Mouse (Mus musculus) heart, embryonic 16.5 days (tissue): ENCODE measurements around the gene Rnf44. TPM values are rescaled to one million over a fixed set of nuclear protein-coding genes. Genes with fewer than 3 reads are reported as not detected.

Experiments used
- ATAC-seq: fragments of 200-750 bp; cut with Nextera tagmentation; replicated peaks from 2 replicates; pipeline ENCODE4 v1.8.0; 2017; ENCODE audit warnings: moderate number of reproducible peaks; ENCODE audit not compliant: insufficient read depth, low FRiP score; ENCODE audit errors: extremely low read depth
- H3K27ac ChIP-seq: fragments of 300-500 bp; sonication (generic); 2 replicates; pipeline ENCODE4 v1.5.1; 2014; ENCODE audit warnings: mild to moderate bottlenecking, low read length, control low read depth, moderate library complexity
- H3K27me3 ChIP-seq: fragments of 300-500 bp; sonication (generic); 2 replicates; pipeline ENCODE4 v1.6.1; 2014; ENCODE audit warnings: low read length, mixed read lengths; ENCODE audit not compliant: control insufficient read depth, insufficient read depth
- H3K36me3 ChIP-seq: fragments of 300-500 bp; sonication (generic); 2 replicates; pipeline ENCODE4 v1.6.1; 2014; ENCODE audit not compliant: control insufficient read depth, insufficient read depth
- H3K4me1 ChIP-seq: fragments of 300-500 bp; sonication (generic); 2 replicates; pipeline ENCODE4 v1.6.1; 2014; ENCODE audit warnings: low read length, mixed read lengths; ENCODE audit not compliant: control insufficient read depth, insufficient read depth
- H3K4me2 ChIP-seq: fragments of 300-500 bp; sonication (generic); 2 replicates; pipeline ENCODE4 v1.6.1; 2014; ENCODE audit warnings: low read depth, mild to moderate bottlenecking, control low read depth, low read length
- H3K4me3 ChIP-seq: fragments of 300-500 bp; sonication (generic); 2 replicates; pipeline ENCODE4 v1.5.1; 2014; ENCODE audit warnings: mild to moderate bottlenecking, control low read depth, low read length
- H3K9ac ChIP-seq: fragments of 300-500 bp; sonication (generic); 2 replicates; pipeline ENCODE4 v1.6.1; 2014; ENCODE audit warnings: low read length, control low read depth
- H3K9me3 ChIP-seq: fragments of 300-500 bp; sonication (generic); replicated peaks from 2 replicates; pipeline ENCODE4 v1.6.1; 2016; ENCODE audit warnings: low read length; ENCODE audit not compliant: control insufficient read depth
- WGBS: fragments of 180-500 bp; shearing (Covaris S2); extraction: QIAGEN DNeasy Blood & Tissue Kit; methylation state at CpG from one replicate; pipeline ENCODE4 v1.1.7; 2014; 5-methylcytosine and 5-hydroxymethylcytosine counted together
- polyA plus RNA-seq: library from polyadenylated mRNA; unstranded; fragments of >200 nt; fragmentation: Nextera tagmentation; extraction: Ambion mirVana; gene quantifications from 2 replicates; pipeline ENCODE4 v1.2.1, GENCODE M21; 2015

Gene Rnf44
- polyA plus RNA-seq, 1 experiment from 2014 or later, result 42.7 TPM

DNA sequence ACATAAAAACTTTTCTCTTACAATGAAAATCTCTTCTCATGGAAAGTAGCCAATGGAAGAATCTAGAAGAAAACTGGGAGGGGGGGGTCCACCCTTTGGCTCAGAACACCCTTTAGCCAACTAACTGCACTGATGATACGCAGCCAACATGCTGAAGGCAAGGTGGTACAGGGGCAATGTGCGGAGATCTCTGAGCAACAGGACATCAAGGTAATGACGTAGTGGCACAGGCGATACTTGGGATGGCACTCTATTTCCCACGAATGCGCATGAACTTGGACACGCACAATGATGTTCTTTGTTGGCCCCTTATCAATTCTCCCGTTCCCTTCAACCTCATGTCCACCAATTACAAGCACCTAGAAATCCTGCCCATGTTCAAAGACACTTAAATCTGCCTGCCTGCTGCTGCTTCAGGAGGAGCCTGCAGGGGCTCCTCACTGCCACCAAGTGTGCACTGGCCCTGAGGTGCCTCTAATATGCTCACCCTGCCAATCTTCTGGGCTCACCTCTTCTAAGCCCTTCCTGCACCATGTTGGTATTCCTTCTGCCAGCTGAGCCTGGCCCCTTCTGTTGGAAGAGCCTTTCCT lies 3.5 kb downstream of the Rnf44 start:
- ATAC-seq, result no peak
- peak overlapping the region; percentile 15; the same call in 1 of the 2 replicates for H3K9ac ChIP-seq

DNA sequence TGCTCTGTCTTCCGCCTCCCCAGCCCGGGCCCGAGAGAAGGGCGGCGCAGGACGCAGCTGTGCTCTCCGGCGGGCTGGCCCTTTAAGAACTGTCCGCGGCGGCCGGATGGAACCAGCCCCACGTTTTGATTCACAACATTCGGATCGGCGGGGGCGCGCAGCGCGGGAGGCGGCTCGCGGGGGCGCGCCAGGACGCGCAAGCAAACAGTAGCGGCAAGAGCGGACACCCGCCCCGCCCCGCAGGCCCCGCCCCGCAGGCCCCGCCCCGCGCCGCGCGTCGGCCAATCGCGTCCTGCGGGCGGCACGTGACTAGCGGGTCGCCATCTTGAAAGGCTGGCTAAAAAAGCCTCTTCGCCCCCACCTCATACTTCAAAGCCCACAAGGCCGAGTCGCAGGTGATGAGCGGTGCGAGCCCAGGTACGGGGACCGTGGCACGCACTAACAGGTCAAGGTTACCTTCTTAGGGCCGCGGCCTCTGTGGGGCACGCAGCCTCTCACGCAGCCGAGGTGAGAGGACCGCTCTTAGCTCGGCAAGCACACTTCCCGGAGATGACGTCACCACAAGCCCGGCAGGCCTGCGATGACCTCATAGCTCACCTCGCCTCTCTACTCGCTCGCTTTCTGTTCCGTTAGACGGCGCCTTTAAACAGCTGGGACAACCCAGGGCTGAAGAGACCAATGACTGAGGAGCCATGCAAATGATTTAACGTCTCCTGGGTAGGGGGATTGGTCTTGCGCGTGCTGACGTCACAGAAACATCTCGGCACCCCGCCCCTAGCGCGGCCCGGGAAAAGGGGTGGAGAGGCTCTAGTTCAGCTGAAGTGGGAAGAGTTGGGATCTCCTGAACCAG lies 5.9 kb downstream of the Rnf44 start:
- Histone ChIP-seq H3K27me3 (no peaks in the 10 kb centered on the region), H3K9me3 (no peaks in the 10 kb centered on the region), H3K36me3 (peaks cover 10% of the 10 kb centered on the region), H3K4me3 (peak overlapping the region; percentile 72), H3K4me2 (peak overlapping the region; percentile 89), H3K27ac (peak overlapping the region; percentile 100), H3K9ac (peak overlapping the region; percentile 85), H3K4me1 (peaks cover 61% of the 10 kb centered on the region)
- peak; percentile 90 for ATAC-seq
- WGBS, result under 1% methylated on average over 58 of the region's 82 CpGs

More for the DNA sequence above, 3.5 kb downstream of the Rnf44 start:
- Histone ChIP-seq H3K27ac (no peak overlapping the region; the same call in 1 of the 2 replicates), H3K4me2 (no peak overlapping the region), H3K4me1 (peaks cover 51% of the 10 kb centered on the region), H3K4me3 (no peak overlapping the region), H3K27me3 (no peaks in the 10 kb centered on the region), H3K36me3 (no peaks in the 10 kb centered on the region), H3K9me3 (no peaks in the 10 kb centered on the region)
- WGBS, result 90% methylated on average over 8 of the region's 8 CpGs

DNA sequence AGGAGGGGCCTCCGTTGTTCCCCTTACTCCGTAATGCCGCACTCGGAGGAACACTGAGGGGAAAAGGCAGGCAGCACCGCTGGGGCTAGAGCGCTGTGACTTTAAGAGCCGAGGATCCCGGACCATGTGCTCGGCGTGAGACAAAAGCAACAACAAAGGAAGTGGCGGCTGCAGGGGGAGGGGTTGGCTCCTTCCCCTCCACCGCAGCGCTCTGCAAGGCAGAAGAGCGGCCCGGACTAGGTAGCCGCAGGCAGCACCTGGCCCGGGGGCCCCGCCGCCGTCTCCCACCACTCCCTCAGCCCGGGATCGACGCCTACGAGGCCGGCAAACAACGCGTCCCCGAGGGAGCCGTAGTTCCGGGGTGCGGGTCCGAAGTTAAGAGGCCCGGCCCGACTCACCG lies 6.6 kb downstream of the Rnf44 start:
- Histone ChIP-seq H3K9ac (peak overlapping the region; percentile 85), H3K36me3 (peaks cover 17% of the 10 kb centered on the region), H3K27me3 (no peaks in the 10 kb centered on the region), H3K4me1 (peaks cover 54% of the 10 kb centered on the region), H3K27ac (peak overlapping the region; percentile 100), H3K9me3 (no peaks in the 10 kb centered on the region), H3K4me2 (peak overlapping the region; percentile 89), H3K4me3 (peak overlapping the region; percentile 72)
- peak; percentile 66 for ATAC-seq
- WGBS, result under 1% methylated on average over 35 of the region's 35 CpGs

DNA sequence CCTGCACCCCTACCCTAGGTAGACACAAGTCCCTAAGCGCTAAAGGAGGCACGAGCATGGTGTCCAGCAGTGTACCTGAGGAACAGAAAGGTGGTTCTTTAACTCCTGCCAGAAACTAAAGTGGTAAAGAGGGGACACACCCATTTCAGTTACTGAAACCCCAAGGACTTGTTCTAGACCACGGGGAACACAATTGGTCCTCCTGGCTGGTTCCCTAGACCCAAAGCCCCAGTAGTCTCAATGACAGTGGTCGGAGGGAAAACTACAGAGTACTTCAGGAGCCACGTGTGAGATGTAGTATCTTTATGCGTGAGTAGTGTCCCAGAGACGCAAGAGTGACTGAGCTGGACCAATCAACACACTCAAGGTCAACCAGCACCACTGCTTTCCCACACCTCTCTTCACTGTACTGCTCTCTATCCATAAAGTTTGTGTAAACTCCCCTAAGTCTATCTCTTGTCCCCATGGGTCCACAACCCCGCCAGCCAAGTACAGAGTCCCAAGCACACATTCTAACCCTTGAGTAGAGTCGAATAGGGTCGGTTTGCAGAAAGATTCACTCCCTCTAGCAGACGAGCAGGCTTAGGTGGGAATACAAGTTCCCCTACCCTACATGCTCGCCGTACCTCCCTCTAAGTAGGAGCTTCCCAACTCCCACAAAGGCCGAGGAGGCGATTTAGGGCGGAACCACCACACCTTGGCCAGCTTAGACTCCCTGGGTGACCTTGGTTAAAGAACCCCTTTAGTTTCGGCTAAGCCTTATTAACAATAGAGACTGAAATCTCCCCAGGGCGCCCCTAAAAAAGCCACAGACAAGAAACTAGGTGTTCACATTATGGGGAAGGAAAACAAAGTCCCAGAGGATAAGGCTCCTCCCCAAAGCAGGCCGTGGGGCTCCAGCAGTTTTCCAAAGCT lies 7.3 kb downstream of the Rnf44 start:
- Histone ChIP-seq H3K27me3 (no peaks in the 10 kb centered on the region), H3K9me3 (no peaks in the 10 kb centered on the region), H3K4me3 (peak overlapping the region; percentile 72), H3K36me3 (peaks cover 23% of the 10 kb centered on the region), H3K9ac (peak overlapping the region; percentile 85), H3K27ac (peak overlapping the region; percentile 100), H3K4me1 (peaks cover 47% of the 10 kb centered on the region), H3K4me2 (peak overlapping the region; percentile 89)
- WGBS, result 6% methylated on average over 19 of the region's 19 CpGs
- ATAC-seq, result no peak

DNA sequence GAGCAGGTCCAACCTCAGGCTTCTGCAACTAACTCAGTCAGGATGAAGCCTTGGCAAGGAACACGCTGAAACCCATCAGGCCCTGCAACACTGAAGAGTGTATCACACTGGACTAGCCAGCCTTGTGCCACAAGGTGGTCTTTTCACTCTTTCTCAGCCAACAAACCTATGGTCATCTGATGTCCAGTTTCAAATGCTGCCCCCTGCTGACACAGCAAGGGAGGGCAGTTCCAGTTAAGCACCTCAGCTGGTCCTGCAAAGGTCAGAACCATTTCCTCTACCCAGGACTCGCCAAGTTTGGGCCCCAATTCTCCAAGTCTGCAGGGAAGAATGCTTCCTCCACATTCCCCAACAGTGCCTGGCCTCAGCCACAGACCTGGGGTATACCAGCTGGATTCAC lies 8.5 kb downstream of the Rnf44 start:
- Histone ChIP-seq H3K9ac (peak overlapping the region; percentile 33), H3K27ac (no peak overlapping the region), H3K27me3 (no peaks in the 10 kb centered on the region), H3K4me2 (peak overlapping the region; percentile 89), H3K4me3 (peak overlapping the region; percentile 72), H3K4me1 (peaks cover 36% of the 10 kb centered on the region), H3K9me3 (no peaks in the 10 kb centered on the region), H3K36me3 (peaks cover 34% of the 10 kb centered on the region)
- WGBS, result 42% methylated on average over 2 of the region's 2 CpGs
- ATAC-seq, result no peak

DNA sequence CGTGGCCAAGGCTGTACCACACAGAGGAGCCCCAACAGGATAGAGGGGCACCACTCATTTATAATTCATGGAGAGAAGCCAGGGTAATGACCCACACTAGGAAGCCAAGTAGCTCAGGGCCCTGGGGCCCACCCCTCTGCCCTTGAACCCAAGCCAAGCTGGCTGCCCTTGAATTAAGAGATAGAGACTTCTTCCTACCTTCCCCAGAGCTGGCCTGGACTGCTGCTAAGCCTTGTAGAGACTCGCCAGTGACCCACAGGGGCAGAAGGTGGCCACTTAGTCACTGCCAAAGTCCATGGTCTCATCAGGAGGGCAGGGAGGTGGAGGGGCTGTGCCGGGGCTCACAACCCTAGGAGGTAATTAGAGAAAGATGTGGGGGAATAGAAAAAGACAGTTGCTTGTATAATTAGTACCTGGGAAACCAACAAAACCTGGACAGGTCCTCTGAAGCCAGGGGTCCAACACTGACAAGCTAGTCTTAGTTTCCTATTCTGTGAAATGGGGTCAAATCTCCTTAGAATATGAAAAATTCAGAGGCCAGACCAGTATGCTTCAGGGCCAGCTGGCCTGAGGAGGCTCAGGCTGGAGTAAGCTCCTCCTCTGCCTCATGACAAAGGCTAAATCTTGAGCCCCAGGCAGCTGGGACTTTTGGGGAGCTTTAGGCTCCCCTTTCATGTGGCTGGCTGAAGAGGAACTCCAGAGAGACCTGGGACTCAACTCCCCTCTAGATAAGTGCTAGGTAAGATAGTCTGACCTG lies 9.4 kb downstream of the Rnf44 start:
- H3K4me1 ChIP-seq, result peaks cover 36% of the 10 kb centered on the region
- peaks cover 39% of the 10 kb centered on the region for H3K36me3 ChIP-seq
- peak overlapping the region; percentile 33; the same call in 1 of the 2 replicates for H3K9ac ChIP-seq
- peak overlapping the region; percentile 32; the same call in 1 of the 2 replicates for H3K4me2 ChIP-seq
- H3K4me3 ChIP-seq, result no peak overlapping the region
- no peaks in the 10 kb centered on the region for H3K9me3 ChIP-seq
- H3K27me3 ChIP-seq, result no peaks in the 10 kb centered on the region
- peak overlapping the region; percentile 46 for H3K27ac ChIP-seq
- ATAC-seq, result no peak
- WGBS, result 62% methylated on average over 3 of the region's 3 CpGs

DNA sequence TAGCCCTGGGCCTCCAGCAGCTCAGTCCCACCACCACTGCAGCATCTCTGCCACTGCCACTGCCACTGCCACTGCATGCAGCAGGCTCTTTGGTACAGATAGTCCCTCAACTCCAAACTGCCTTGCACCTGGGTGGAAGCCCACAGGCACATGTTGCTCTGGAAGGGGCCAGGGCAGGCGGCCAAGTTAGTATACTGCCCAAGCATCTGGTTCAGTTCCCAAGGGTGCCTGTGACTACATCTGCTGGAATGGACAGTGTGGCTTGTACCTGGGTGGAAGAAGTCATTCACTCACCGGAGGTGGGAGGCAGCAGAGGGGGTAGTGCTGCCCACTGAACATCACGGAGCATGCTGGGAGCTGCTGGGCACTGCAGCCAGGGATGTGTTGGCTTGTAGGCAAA lies 10.4 kb downstream of the Rnf44 start:
- H3K27me3 ChIP-seq, result no peaks in the 10 kb centered on the region
- WGBS, result 85% methylated on average over 3 of the region's 3 CpGs
- no peak for ATAC-seq
- H3K4me2 ChIP-seq, result no peak overlapping the region
- H3K4me3 ChIP-seq, result no peak overlapping the region
- no peak overlapping the region for H3K27ac ChIP-seq
- H3K4me1 ChIP-seq, result peaks cover 28% of the 10 kb centered on the region
- H3K36me3 ChIP-seq, result peaks cover 39% of the 10 kb centered on the region
- H3K9me3 ChIP-seq, result no peaks in the 10 kb centered on the region
- no peak overlapping the region for H3K9ac ChIP-seq

DNA sequence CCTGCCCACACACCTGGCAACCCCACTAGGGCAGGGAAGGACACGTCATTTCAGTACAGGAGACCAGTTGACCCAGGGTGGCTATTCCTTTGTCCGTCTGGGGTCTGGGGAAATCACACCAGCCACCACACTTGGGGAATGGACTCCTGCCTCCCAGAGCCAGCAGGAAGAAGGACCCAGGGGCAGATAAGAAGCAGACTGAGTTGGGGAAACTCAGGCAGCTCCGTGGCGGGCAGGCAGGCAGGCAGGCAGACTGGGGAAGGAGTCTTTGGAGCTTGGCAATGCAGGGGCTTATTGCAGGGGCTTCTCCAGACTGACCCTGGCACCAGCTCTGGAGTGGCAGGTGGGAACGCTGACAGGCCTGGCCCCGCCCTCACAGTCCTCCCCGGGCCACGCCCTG lies 12.4 kb downstream of the Rnf44 start:
- Histone ChIP-seq H3K4me3 (no peak overlapping the region), H3K4me2 (no peak overlapping the region), H3K27me3 (no peaks in the 10 kb centered on the region), H3K4me1 (peaks cover 25% of the 10 kb centered on the region), H3K9ac (no peak overlapping the region), H3K27ac (no peak overlapping the region), H3K36me3 (peaks cover 39% of the 10 kb centered on the region), H3K9me3 (no peaks in the 10 kb centered on the region)
- whole genome bisulfite sequencing, result 79% methylated on average over 8 of the region's 8 CpGs
- no peak for ATAC-seq
